Mouse (Mus musculus) heart, postnatal 0 days (tissue): Measurements from ENCODE around the gene Nhlh2. TPM values are rescaled to one million over a fixed set of nuclear protein-coding genes. Genes with fewer than 3 reads are reported as not detected.

Experiments used
- ATAC-seq: fragments of 200-750 bp; cut with Nextera tagmentation; 2 replicates; pipeline ENCODE4 v1.8.0; 2017; ENCODE audit warnings: low read depth, moderate number of reproducible peaks, moderate library complexity; ENCODE audit not compliant: insufficient read depth
- DNase-seq: peaks from one replicate; pipeline ENCODE4 v3.0.0-alpha.2; 2016; ENCODE audit warnings: low spot score
- H3K27ac ChIP-seq: fragments of 300-500 bp; sonication (generic); 2 replicates; pipeline ENCODE4 v1.5.1; 2014; ENCODE audit warnings: low read depth, mild to moderate bottlenecking
- H3K27me3 ChIP-seq: fragments of 300-500 bp; sonication (generic); 2 replicates; pipeline ENCODE4 v1.6.1; 2014; ENCODE audit warnings: low read length, mixed read lengths; ENCODE audit not compliant: control insufficient read depth, insufficient read depth
- H3K36me3 ChIP-seq: fragments of 300-500 bp; sonication (generic); replicated peaks from 2 replicates; pipeline ENCODE4 v1.6.1; 2014; ENCODE audit warnings: low read length, mixed read lengths; ENCODE audit not compliant: control insufficient read depth, insufficient read depth
- H3K4me1 ChIP-seq: fragments of 300-500 bp; sonication (generic); 2 replicates; pipeline ENCODE4 v1.6.1; 2014; ENCODE audit warnings: antibody characterized with exemption; ENCODE audit not compliant: control insufficient read depth, insufficient read depth
- H3K4me2 ChIP-seq: fragments of 300-500 bp; sonication (generic); 2 replicates; pipeline ENCODE4 v1.6.1; 2014; ENCODE audit warnings: low read depth, mild to moderate bottlenecking, low read length, moderate library complexity
- H3K4me3 ChIP-seq: fragments of 300-500 bp; sonication (generic); 2 replicates; pipeline ENCODE4 v1.5.1; 2014; ENCODE audit warnings: low read depth, low read length
- H3K9ac ChIP-seq: fragments of 300-500 bp; sonication (generic); replicated peaks from 2 replicates; pipeline ENCODE4 v1.6.1; 2014; ENCODE audit warnings: low read depth, low read length, mixed read lengths
- H3K9me3 ChIP-seq: fragments of 300-500 bp; sonication (generic); replicated peaks from 2 replicates; pipeline ENCODE4 v1.6.1; 2016; ENCODE audit warnings: low read length; ENCODE audit not compliant: control insufficient read depth
- CTCF ChIP-seq: IDR thresholded peaks from 2 replicates; pipeline ENCODE4 v1.5.1; 2016; ENCODE audit warnings: antibody characterized with exemption, control low read depth, low read depth
- EP300 ChIP-seq: IDR thresholded peaks from 2 replicates; pipeline ENCODE4 v1.6.1; 2016; ENCODE audit warnings: antibody characterized with exemption, low read depth
- WGBS: fragments of 180-500 bp; shearing (Covaris S2); extraction: QIAGEN DNeasy Blood & Tissue Kit; methylation state at CpG from one replicate; pipeline ENCODE4 v1.1.7; 2014; 5-methylcytosine and 5-hydroxymethylcytosine counted together
- polyA plus RNA-seq: library from polyadenylated mRNA; unstranded; fragments of >200 nt; fragmentation: Nextera tagmentation; extraction: Ambion mirVana; gene quantifications from 2 replicates; pipeline ENCODE4 v1.2.1, GENCODE M21; 2015
- total RNA-seq: library from RNA; depleted of rRNA; stranded (reverse); fragments of >200 nt; gene quantifications from 2 replicates; pipeline ENCODE4 v1.2.3, GENCODE M21; 2014; ENCODE audit warnings: low replicate concordance

Gene Nhlh2
- total and polyA plus RNA-seq, 2 experiments from 2014 or later: not detected

DNA sequence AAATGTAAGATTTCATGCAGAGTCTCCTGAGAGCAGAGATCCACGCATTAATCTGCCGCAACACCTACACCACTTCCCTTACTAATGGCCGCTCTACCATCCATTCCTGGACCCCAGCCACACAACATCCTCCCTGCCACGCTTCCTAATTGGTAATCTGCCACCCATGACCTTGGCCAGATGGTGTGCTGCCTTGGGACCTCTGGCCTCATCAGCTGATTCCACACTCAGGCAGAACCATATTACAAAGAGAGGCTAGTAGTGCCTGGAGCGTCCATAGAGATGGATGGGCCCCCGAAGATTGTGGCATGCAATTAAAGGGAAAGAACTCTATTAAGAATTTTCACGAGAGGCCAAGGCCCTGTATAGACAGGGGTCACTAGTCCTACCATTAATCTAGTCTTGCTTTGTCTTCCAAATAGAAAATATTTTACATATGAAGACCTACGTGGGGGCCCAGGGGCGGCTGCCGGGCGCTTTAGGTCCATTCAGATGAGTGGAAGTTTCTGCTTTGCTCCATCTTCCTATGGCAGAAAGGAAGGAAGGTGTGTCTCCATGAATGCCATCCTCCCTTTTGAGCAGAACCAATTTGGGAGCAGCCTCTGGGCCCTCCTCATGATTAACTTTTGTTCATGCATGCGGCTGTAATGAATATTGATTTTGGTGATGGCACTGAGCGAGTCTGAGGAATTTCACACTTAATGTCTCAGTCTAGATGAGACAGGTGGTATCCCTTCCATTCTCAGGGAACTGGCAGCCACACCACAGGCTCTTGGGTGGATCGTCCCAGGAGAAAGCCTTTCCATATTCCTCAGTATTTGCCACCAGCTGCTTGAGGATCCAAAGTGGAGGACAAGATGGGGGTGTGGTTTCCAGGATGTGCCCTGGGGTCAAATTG lies 39.6 kb downstream of the Nhlh2 start:
- Histone ChIP-seq H3K27me3 (no peaks in the 10 kb centered on the region), H3K4me3 (no peak overlapping the region), H3K4me1 (no peaks in the 10 kb centered on the region), H3K27ac (no peak overlapping the region), H3K9me3 (no peaks in the 10 kb centered on the region), H3K9ac (no peak overlapping the region), H3K4me2 (no peak overlapping the region), H3K36me3 (no peaks in the 10 kb centered on the region)
- no peak for DNase-seq
- no peak for TF ChIP-seq EP300
- no peak for ATAC-seq
- 86% methylated on average over 14 of the region's 14 CpGs for WGBS

DNA sequence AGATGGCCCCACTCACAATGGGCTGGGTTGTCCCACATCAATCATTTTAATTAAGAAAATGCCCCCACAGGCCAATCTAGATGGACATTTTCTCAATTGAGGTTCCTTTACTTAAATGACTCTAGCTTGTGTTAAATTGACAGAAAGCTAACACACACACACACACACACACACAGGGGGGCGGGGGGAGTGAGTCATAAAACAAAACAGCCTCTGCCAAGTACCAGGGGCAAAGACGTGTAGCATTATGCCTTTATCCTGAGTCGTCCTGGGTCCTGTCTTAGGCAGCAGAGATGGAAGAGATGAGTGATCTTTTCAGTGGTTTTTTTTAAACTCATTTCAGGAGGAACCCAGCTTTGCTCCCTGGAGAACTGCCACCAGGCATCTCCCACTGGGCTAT lies 42.2 kb downstream of the Nhlh2 start:
- Histone ChIP-seq H3K4me2 (no peak overlapping the region), H3K4me3 (no peak overlapping the region), H3K36me3 (no peaks in the 10 kb centered on the region), H3K4me1 (no peaks in the 10 kb centered on the region), H3K27me3 (no peaks in the 10 kb centered on the region), H3K27ac (no peak overlapping the region), H3K9ac (no peak overlapping the region), H3K9me3 (no peaks in the 10 kb centered on the region)
- DNase-seq: no peak
- ATAC-seq: no peak
- TF ChIP-seq EP300 (no peak), CTCF (no peak)
- 54% methylated on average over 3 of the region's 3 CpGs for WGBS

DNA sequence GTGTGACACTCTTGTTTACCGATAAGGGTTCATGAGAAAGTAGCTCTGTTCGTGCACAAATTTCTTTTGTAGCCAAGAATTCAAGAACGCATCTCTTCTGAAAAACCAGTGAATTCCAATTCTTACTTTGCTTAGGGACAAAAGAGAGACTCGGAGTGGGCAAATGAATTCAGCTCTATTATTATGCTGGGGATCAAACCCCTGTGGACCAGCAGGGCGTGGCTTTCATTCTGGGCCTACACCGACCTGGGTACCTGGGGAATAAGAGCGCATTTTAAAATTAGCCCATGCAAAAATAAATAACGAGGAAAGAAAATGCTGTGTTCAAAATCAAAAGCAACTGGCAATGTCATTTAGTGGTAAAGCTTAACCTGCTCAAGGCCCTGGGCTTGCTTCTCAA lies 43.4 kb downstream of the Nhlh2 start:
- no peak overlapping the region for H3K4me2 ChIP-seq
- H3K9me3 ChIP-seq: no peaks in the 10 kb centered on the region
- ATAC-seq (no peak), DNase-seq (no peak)
- no peaks in the 10 kb centered on the region for H3K27me3 ChIP-seq
- no peak overlapping the region for H3K27ac ChIP-seq
- no peak overlapping the region for H3K9ac ChIP-seq
- WGBS: 54% methylated on average over 8 of the region's 8 CpGs
- no peak overlapping the region for H3K4me3 ChIP-seq
- no peaks in the 10 kb centered on the region for H3K4me1 ChIP-seq
- H3K36me3 ChIP-seq: no peaks in the 10 kb centered on the region
- no peak for TF ChIP-seq CTCF
- no peak for TF ChIP-seq EP300

DNA sequence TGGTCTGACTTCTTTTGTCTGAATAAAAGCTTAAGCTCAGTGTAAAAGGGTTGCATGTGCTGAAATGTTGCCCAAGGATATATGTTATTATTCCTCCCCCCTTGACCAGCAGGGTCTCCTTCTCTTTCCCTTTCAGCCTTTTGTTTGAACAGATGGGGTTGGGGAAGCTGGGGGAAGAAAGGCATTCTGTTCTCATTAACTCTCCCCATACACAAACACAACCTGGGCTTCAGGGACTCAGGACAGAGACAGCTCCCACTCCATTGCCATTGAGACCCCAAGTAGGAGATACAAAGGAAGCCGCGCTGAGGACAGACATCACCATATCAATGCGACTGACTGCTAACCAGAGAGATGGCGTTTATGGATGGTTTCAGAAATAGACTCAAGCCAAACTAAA lies 46.0 kb downstream of the Nhlh2 start:
- no peak overlapping the region for H3K4me2 ChIP-seq
- H3K9me3 ChIP-seq: no peaks in the 10 kb centered on the region
- no peak overlapping the region for H3K4me3 ChIP-seq
- no peak for TF ChIP-seq EP300
- H3K4me1 ChIP-seq: peaks cover 5% of the 10 kb centered on the region; the same call in 1 of the 2 replicates
- H3K27ac ChIP-seq: no peak overlapping the region
- H3K36me3 ChIP-seq: no peaks in the 10 kb centered on the region
- ATAC-seq (no peak), DNase-seq (no peak)
- no peaks in the 10 kb centered on the region for H3K27me3 ChIP-seq
- WGBS: 84% methylated on average over 4 of the region's 4 CpGs
- H3K9ac ChIP-seq: no peak overlapping the region

DNA sequence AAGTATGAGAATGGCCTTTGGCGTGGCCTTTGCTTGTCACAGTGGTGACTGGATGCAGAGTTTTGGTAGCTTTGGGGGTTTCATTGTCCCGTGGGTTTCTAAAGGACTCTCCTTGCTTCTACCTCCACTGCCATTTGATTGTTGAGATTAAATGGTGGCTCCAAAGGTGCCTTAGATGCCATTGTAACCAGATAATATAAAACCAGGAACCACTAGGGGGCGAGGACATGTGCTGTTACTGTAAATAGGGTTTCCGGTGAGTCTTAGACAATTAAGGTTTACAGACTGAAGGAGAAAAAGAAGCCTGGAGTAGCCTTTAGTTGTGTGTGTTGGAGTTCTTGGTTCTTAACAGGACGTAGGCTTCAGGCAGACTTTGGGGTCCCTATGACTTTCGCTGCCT lies 50.2 kb downstream of the Nhlh2 start:
- no peaks in the 10 kb centered on the region for H3K9me3 ChIP-seq
- TF ChIP-seq EP300 (no peak), CTCF (peak; percentile 18; the same call in 1 of the 2 replicates)
- no peak overlapping the region for H3K27ac ChIP-seq
- H3K27me3 ChIP-seq: no peaks in the 10 kb centered on the region
- DNase-seq (no peak), ATAC-seq (no peak)
- no peak overlapping the region for H3K4me3 ChIP-seq
- H3K9ac ChIP-seq: no peak overlapping the region
- 69% methylated on average over 6 of the region's 6 CpGs for WGBS
- H3K4me2 ChIP-seq: no peak overlapping the region
- H3K4me1 ChIP-seq: peaks cover 27% of the 10 kb centered on the region
- no peaks in the 10 kb centered on the region for H3K36me3 ChIP-seq
